In the genomic region with DNA sequence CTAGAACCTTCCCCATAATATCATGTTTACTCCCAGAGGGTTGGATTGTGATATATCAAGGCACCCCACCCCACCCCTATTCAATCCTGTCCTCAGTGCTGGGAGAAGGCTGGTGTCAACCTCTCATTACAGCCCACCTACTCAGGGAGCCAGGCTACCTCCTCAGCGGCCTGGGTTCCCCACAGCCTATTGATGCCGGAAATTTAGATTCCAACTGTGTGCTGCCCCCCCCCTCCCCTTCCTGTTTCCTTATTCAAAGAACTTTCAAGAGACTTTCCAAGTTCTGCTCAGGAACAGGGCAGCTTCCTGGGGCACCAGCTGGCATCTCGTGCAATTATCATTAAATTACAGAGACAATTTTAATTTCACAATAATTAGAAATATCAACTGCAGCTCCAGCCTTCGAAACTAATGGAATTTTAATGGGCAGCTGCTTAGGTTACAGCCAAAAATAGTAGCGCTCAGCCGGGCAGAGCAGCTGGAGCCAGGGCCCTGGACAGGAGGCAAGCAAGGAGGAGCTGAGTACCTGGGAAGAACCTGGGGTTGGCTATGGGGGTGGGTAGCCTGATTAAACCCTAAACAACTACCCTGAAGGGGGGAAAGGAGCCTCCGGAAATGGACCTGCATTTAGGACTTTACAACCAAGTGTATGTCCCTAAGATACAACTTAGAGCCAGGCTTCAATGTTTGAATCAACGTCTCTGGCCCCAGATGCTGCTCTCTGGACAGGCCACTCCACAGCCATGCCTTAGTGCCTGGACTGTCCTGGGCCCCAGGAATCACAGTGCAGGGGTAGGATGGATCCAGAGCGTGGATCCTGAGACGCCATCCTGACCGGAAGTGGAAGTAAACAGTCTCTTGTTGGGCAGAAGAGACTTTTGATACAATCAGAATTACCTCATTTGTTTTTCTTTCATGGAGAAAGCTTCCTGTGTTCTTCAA, we compare ENCODE assay signal across 9 mouse cellular contexts. TPM values are rescaled to one million over a fixed set of nuclear protein-coding genes. Genes with fewer than 3 reads are reported as not detected.
A peak's percentile ranks its signal among the peaks of the same experiment; 100 is the strongest.
DNase-seq lines count a peak whose midpoint lies in the region; ATAC-seq and TF ChIP-seq lines count a peak whose summit lies in the region.
"Had no signal": no experiment of that assay in that cellular context is flagged by ENCODE, and none has a peak within 500 bp of the region (broad histone marks: within the 10 kb centered on the region; RNA-seq: fewer than 3 reads in every experiment).

No protein-coding gene starts in this region.

- intact Hi-C loops in left cerebral cortex, postnatal 10 days (cut with DNase I): no loop called here

- 23% methylated on average over 11 of the region's 11 CpGs for WGBS in lung, adult 2 months
- WGBS in heart, embryonic 14.5 days: 27% methylated on average over 11 of the region's 11 CpGs
- 58% methylated on average over 11 of the region's 11 CpGs for WGBS in liver, embryonic 13.5 days (ENCODE audit: insufficient replicate concordance)
- WGBS in stomach, embryonic 14.5 days: 42% methylated on average over 11 of the region's 11 CpGs

- no peaks in the 10 kb centered on the region for H3K9me3 ChIP-seq in heart, embryonic 14.5 days (ENCODE audit: control insufficient read depth, low read length)
- H3K9me3 ChIP-seq in liver, embryonic 13.5 days (replicated peaks): no peaks in the 10 kb centered on the region
- H3K9me3 ChIP-seq in stomach, embryonic 14.5 days (ENCODE audit: control insufficient read depth, low read depth, low read length): 0 out of 2 replicates have a peak, but pooled peaks cover 3% of the 10 kb centered on the region

- peak overlapping the region; percentile 73 to 78 for H3K27ac ChIP-seq in heart, embryonic 14.5 days (replicated peaks in 1 of 2; ENCODE audit: control insufficient read depth in 1 of 2, insufficient read depth in 1 of 2, low read depth in 2 of 2, low read length in 2 of 2)
- H3K27ac ChIP-seq in liver, embryonic 13.5 days: peak overlapping the region; percentile 89
- peak overlapping the region; percentile 23; the same call in 1 of the 2 replicates for H3K27ac ChIP-seq in stomach, embryonic 14.5 days (ENCODE audit: low read length)

- H3K36me3 ChIP-seq in heart, embryonic 14.5 days (ENCODE audit: control insufficient read depth, insufficient read depth, low read length): no peaks in the 10 kb centered on the region
- no peaks in the 10 kb centered on the region for H3K36me3 ChIP-seq in liver, embryonic 13.5 days
- H3K36me3 ChIP-seq in stomach, embryonic 14.5 days (ENCODE audit: control insufficient read depth, insufficient read depth, low read length): no peaks in the 10 kb centered on the region

- DNase-seq in lung, adult 2 months: peak; percentile 19
- no peak for DNase-seq in lung, postnatal 25 days (ENCODE audit: low spot score)
- no peak for DNase-seq in liver, embryonic 13.5 days
- no peak for DNase-seq in left cerebral cortex, adult 18-20 months (ENCODE audit: low spot score in 2 of 2)
- DNase-seq in frontal cortex, adult 2 months (ENCODE audit: extremely low spot score in 1 of 2, low spot score in 1 of 2): no peak
- no peak for DNase-seq in left cerebral cortex, postnatal 10 days (ENCODE audit: extremely low spot score in 1 of 2, low spot score in 2 of 2)

- ATAC-seq in heart, embryonic 14.5 days (ENCODE audit: insufficient number of reproducible peaks, insufficient read depth, low FRiP score, low read depth): no peak
- no peak for ATAC-seq in liver, embryonic 13.5 days (ENCODE audit: low read depth)
- ATAC-seq in stomach, embryonic 14.5 days (ENCODE audit: insufficient number of reproducible peaks, insufficient read depth, low FRiP score, low read depth): peak; percentile 49; the same call in 1 of the 2 replicates
- ATAC-seq: Patski had no signal

- peaks cover 20% of the 10 kb centered on the region for H3K4me1 ChIP-seq in lung, adult 2 months (ENCODE audit: control insufficient read depth, insufficient read depth, low read length)
- peaks cover 13 to 19% of the 10 kb centered on the region in 2 experiments for H3K4me1 ChIP-seq in heart, embryonic 14.5 days (ENCODE audit: control insufficient read depth in 2 of 2, insufficient read depth in 2 of 2, low read length in 2 of 2)
- peaks cover 45% of the 10 kb centered on the region for H3K4me1 ChIP-seq in liver, embryonic 13.5 days (replicated peaks)
- peaks cover 4% of the 10 kb centered on the region; the same call in 1 of the 2 replicates for H3K4me1 ChIP-seq in stomach, embryonic 14.5 days (ENCODE audit: control insufficient read depth, insufficient read depth, low read length)

- peak overlapping the region; percentile 21 for H3K4me2 ChIP-seq in heart, embryonic 14.5 days (ENCODE audit: low read length)
- no peak overlapping the region for H3K4me2 ChIP-seq in liver, embryonic 13.5 days
- no peak overlapping the region for H3K4me2 ChIP-seq in stomach, embryonic 14.5 days (replicated peaks; ENCODE audit: low read depth, low read length)

- no peak for TF ChIP-seq CTCF in lung, adult 2 months (IDR thresholded peaks at IDR 0.05; ENCODE audit: insufficient read depth, low read length)

- H3K9ac ChIP-seq in heart, embryonic 14.5 days (ENCODE audit: low read length): peak overlapping the region; percentile 41; the same call in 1 of the 2 replicates
- peak overlapping the region; percentile 56; the same call in 1 of the 2 replicates for H3K9ac ChIP-seq in liver, embryonic 13.5 days
- no peak overlapping the region for H3K9ac ChIP-seq in stomach, embryonic 14.5 days (replicated peaks; ENCODE audit: low read depth, low read length)

- H3K4me3 ChIP-seq in lung, adult 2 months (replicated peaks; ENCODE audit: extremely low read depth, low read depth, low read length): no peak overlapping the region
- no peak overlapping the region for H3K4me3 ChIP-seq in heart, embryonic 14.5 days (ENCODE audit: control insufficient read depth in 1 of 2, insufficient read depth in 1 of 2, low read depth in 1 of 2, low read length in 2 of 2)
- H3K4me3 ChIP-seq in liver, embryonic 13.5 days (replicated peaks): no peak overlapping the region
- H3K4me3 ChIP-seq in stomach, embryonic 14.5 days (ENCODE audit: low read depth, low read length): no peak overlapping the region

- peak; percentile 61; the same call in 1 of the 2 replicates for TF ChIP-seq POLR2A in lung, adult 2 months (IDR thresholded peaks at IDR 0.05; ENCODE audit: borderline replicate concordance, extremely low read depth, low read depth, low read length)

- no peaks in the 10 kb centered on the region for H3K27me3 ChIP-seq in heart, embryonic 14.5 days (ENCODE audit: control insufficient read depth, insufficient read depth, low read length)
- H3K27me3 ChIP-seq in liver, embryonic 13.5 days: no peaks in the 10 kb centered on the region
- H3K27me3 ChIP-seq in stomach, embryonic 14.5 days (ENCODE audit: control insufficient read depth, insufficient read depth, low read length): no peaks in the 10 kb centered on the region
- H3K27me3 ChIP-seq: Patski had no signal

RNA-seq across cellular contexts. Expression of a gene that starts 17.5 kb away (rescaled TPM):
- polyA plus RNA-seq in lung, adult 2 months (2012; rRNA removed): 125 and 161 TPM in 2 replicates
- 23.3 and 30.6 TPM in 2 replicates for polyA plus RNA-seq in heart, embryonic 14.5 days (2014; fragmentation: Nextera tagmentation; extraction: Ambion mirVana)
- 21.7 and 28.8 TPM in 2 replicates for polyA plus RNA-seq in liver, embryonic 13.5 days (2015; fragmentation: Nextera tagmentation; extraction: Ambion mirVana)
- 34.2 and 37.4 TPM in 2 replicates for polyA plus RNA-seq in stomach, embryonic 14.5 days (2014; fragmentation: Nextera tagmentation; extraction: Ambion mirVana)
- 10 to 100 TPM; 49.6 to 50.4 TPM for total RNA-seq in left cerebral cortex, adult 18-20 months (2021)
- 58.1 and 62.0 TPM in 2 replicates for polyA plus RNA-seq in frontal cortex, adult 2 months (2012; rRNA removed)
- 10 to 100 TPM; 58.1 to 65.2 TPM for total RNA-seq in left cerebral cortex, postnatal 10 days (2021)

RNA-seq across cellular contexts. Expression of a gene that starts 24.0 kb away (rescaled TPM):
- polyA plus RNA-seq in lung, adult 2 months (2012; rRNA removed): 3.1 and 3.7 TPM in 2 replicates
- 0.42 and 0.73 TPM in 2 replicates for polyA plus RNA-seq in heart, embryonic 14.5 days (2014; fragmentation: Nextera tagmentation; extraction: Ambion mirVana)
- 0.17 and 0.24 TPM in 2 replicates for polyA plus RNA-seq in liver, embryonic 13.5 days (2015; fragmentation: Nextera tagmentation; extraction: Ambion mirVana)
- polyA plus RNA-seq in stomach, embryonic 14.5 days (2014; fragmentation: Nextera tagmentation; extraction: Ambion mirVana): 0.69 and 0.81 TPM in 2 replicates
- 1 to 10 TPM; 3.8 to 6.4 TPM for total RNA-seq in left cerebral cortex, adult 18-20 months (2021)
- polyA plus RNA-seq in frontal cortex, adult 2 months (2012; rRNA removed): 8.1 and 9.0 TPM in 2 replicates
- total RNA-seq in left cerebral cortex, postnatal 10 days (2021): 10 to 100 TPM; 15.6 to 16.6 TPM

Comparison
In these comparisons a context has a peak if more than half of its experiments do, and no peak if none do; other contexts are left out.
1. H3K27ac ChIP-seq: peak in every context shown above with its lines; median percentile 89 in liver, embryonic 13.5 days; 76 in heart, embryonic 14.5 days; 23 in stomach, embryonic 14.5 days.